ENCODE assay signal across 24 mouse cellular contexts in genomic region chr10:12862047-12862446, GRCm38 (mm10). TPM values are rescaled to one million over a fixed set of nuclear protein-coding genes. Genes with fewer than 3 reads are reported as not detected.
DNase-seq lines count a peak whose midpoint lies in the region; ATAC-seq and TF ChIP-seq lines count a peak whose summit lies in the region.
"Had no signal": no experiment of that assay in that cellular context is flagged by ENCODE, and none has a peak within 500 bp of the region (broad histone marks: within the 10 kb centered on the region; RNA-seq: fewer than 3 reads in every experiment).

No protein-coding gene starts in this region.

- H3K36me3 ChIP-seq in heart, embryonic 13.5 days = peaks cover 24% of the 10 kb centered on the region
- H3K36me3 ChIP-seq in midbrain, embryonic 11.5 days (ENCODE audit: control insufficient read depth, insufficient read depth, low read length) = no peaks in the 10 kb centered on the region
- H3K36me3 ChIP-seq in midbrain, embryonic 14.5 days (ENCODE audit: control insufficient read depth, insufficient read depth, low read length) = no peaks in the 10 kb centered on the region
- H3K36me3 ChIP-seq in intestine, embryonic 16.5 days (ENCODE audit: control insufficient read depth, insufficient read depth, low read length) = no peaks in the 10 kb centered on the region
- peaks cover 12% of the 10 kb centered on the region for H3K36me3 ChIP-seq in small intestine, adult 2 months (ENCODE audit: control insufficient read depth, insufficient read depth, low read length)
- H3K36me3 ChIP-seq: forebrain, embryonic 15.5 days had no signal

- H3K4me2 ChIP-seq in heart, embryonic 13.5 days = no peak overlapping the region
- H3K4me2 ChIP-seq in midbrain, embryonic 11.5 days = no peak overlapping the region
- H3K4me2 ChIP-seq in midbrain, embryonic 14.5 days (ENCODE audit: low read length) = no peak overlapping the region
- H3K4me2 ChIP-seq in intestine, embryonic 16.5 days (ENCODE audit: low read depth, low read length) = no peak overlapping the region
- H3K4me2 ChIP-seq: embryonic facial prominence, embryonic 13.5 days; embryonic facial prominence, embryonic 15.5 days; forebrain, embryonic 12.5 days; forebrain, embryonic 15.5 days had no signal

- ATAC-seq in heart, embryonic 13.5 days (ENCODE audit: extremely low read depth, insufficient number of reproducible peaks, low FRiP score, low TSS enrichment) = no peak
- no peak for ATAC-seq in midbrain, embryonic 11.5 days (ENCODE audit: low FRiP score)
- ATAC-seq in midbrain, embryonic 14.5 days (ENCODE audit: low FRiP score, low TSS enrichment) = no peak
- peak; percentile 76 for ATAC-seq in intestine, embryonic 16.5 days
- ATAC-seq: forebrain, embryonic 15.5 days; forebrain, postnatal 0 days had no signal

- peaks cover 71% of the 10 kb centered on the region for H3K4me1 ChIP-seq in heart, embryonic 13.5 days
- H3K4me1 ChIP-seq in midbrain, embryonic 11.5 days (ENCODE audit: control insufficient read depth, insufficient read depth, low read length) = peaks cover under 1% of the 10 kb centered on the region; the same call in 1 of the 2 replicates
- H3K4me1 ChIP-seq in midbrain, embryonic 14.5 days (ENCODE audit: control insufficient read depth, insufficient read depth, low read length) = no peaks in the 10 kb centered on the region
- H3K4me1 ChIP-seq in intestine, embryonic 16.5 days (ENCODE audit: control insufficient read depth, insufficient read depth, low read length) = peaks cover 3% of the 10 kb centered on the region
- H3K4me1 ChIP-seq in small intestine, adult 2 months (ENCODE audit: control insufficient read depth, insufficient read depth, insufficient read length, low read length) = peaks cover 14% of the 10 kb centered on the region; the same call in 1 of the 2 replicates

- no peak for DNase-seq in heart, adult 18-20 months
- DNase-seq in midbrain, embryonic 11.5 days (ENCODE audit: low spot score, missing footprints) = peak; percentile 19
- DNase-seq in midbrain, embryonic 14.5 days = no peak
- DNase-seq in testis, postnatal 14 days (ENCODE audit: low spot score) = no peak
- DNase-seq in gastrocnemius, adult 18-20 months (ENCODE audit: low spot score) = no peak
- DNase-seq: adrenal gland, postnatal 10 days; adrenal gland, postnatal 25 days; cerebellum, adult 11 months; cerebellum, adult 18-20 months; cerebellum, adult 8-10 months; cerebellum, adult 9-11 months; cerebellum, postnatal 14 days; cerebellum, postnatal 36 days; embryo, embryonic 11 days; forebrain, postnatal 0 days had no signal

- WGBS in heart, embryonic 13.5 days = 46% methylated on average over 8 of the region's 8 CpGs
- 90% methylated on average over 8 of the region's 8 CpGs for WGBS in midbrain, embryonic 11.5 days
- 90% methylated on average over 8 of the region's 8 CpGs for WGBS in midbrain, embryonic 14.5 days
- WGBS in intestine, embryonic 16.5 days = 69% methylated on average over 8 of the region's 8 CpGs
- 46% methylated on average over 8 of the region's 8 CpGs for WGBS in small intestine, adult 2 months

- no peak for TF ChIP-seq POLR2A in small intestine, adult 2 months (IDR thresholded peaks at IDR 0.05; ENCODE audit: low read depth, low read length)

- peak overlapping the region; percentile 34; the same call in 1 of the 2 replicates for H3K27ac ChIP-seq in heart, embryonic 13.5 days (replicated peaks)
- H3K27ac ChIP-seq in midbrain, embryonic 11.5 days (ENCODE audit: low read depth, low read length) = no peak overlapping the region
- H3K27ac ChIP-seq in midbrain, embryonic 14.5 days (replicated peaks; ENCODE audit: low read depth, low read length) = no peak overlapping the region
- H3K27ac ChIP-seq in intestine, embryonic 16.5 days (ENCODE audit: low read length) = no peak overlapping the region
- peak overlapping the region; percentile 57 for H3K27ac ChIP-seq in small intestine, adult 2 months (ENCODE audit: insufficient read depth, low read depth, low read length)
- H3K27ac ChIP-seq: embryonic facial prominence, embryonic 13.5 days; embryonic facial prominence, embryonic 15.5 days; forebrain, embryonic 10.5 days; forebrain, embryonic 12.5 days; forebrain, embryonic 15.5 days had no signal

- H3K9ac ChIP-seq in heart, embryonic 13.5 days = peak overlapping the region; percentile 11; the same call in 1 of the 2 replicates
- H3K9ac ChIP-seq in midbrain, embryonic 11.5 days (ENCODE audit: low read length) = no peak overlapping the region
- no peak overlapping the region for H3K9ac ChIP-seq in midbrain, embryonic 14.5 days (replicated peaks; ENCODE audit: low read length)
- no peak overlapping the region for H3K9ac ChIP-seq in intestine, embryonic 16.5 days (ENCODE audit: low read depth, low read length)
- H3K9ac ChIP-seq: embryonic facial prominence, embryonic 13.5 days; embryonic facial prominence, embryonic 15.5 days; forebrain, embryonic 12.5 days; forebrain, embryonic 15.5 days; forebrain, postnatal 0 days had no signal

- H3K9me3 ChIP-seq in heart, embryonic 13.5 days = no peaks in the 10 kb centered on the region
- H3K9me3 ChIP-seq in midbrain, embryonic 11.5 days (ENCODE audit: control insufficient read depth, low read length) = no peaks in the 10 kb centered on the region
- H3K9me3 ChIP-seq in midbrain, embryonic 14.5 days (ENCODE audit: control insufficient read depth, low read length) = no peaks in the 10 kb centered on the region
- no peaks in the 10 kb centered on the region for H3K9me3 ChIP-seq in intestine, embryonic 16.5 days (ENCODE audit: control insufficient read depth, low read length)
- H3K9me3 ChIP-seq: embryonic facial prominence, embryonic 13.5 days; embryonic facial prominence, embryonic 15.5 days; forebrain, embryonic 10.5 days; forebrain, embryonic 12.5 days; forebrain, embryonic 15.5 days had no signal

- no peak overlapping the region for H3K4me3 ChIP-seq in heart, embryonic 13.5 days
- no peak overlapping the region for H3K4me3 ChIP-seq in midbrain, embryonic 11.5 days (ENCODE audit: low read depth, low read length)
- no peak overlapping the region for H3K4me3 ChIP-seq in midbrain, embryonic 14.5 days (replicated peaks; ENCODE audit: low read depth, low read length)
- no peak overlapping the region for H3K4me3 ChIP-seq in intestine, embryonic 16.5 days (ENCODE audit: low read length)
- no peak overlapping the region for H3K4me3 ChIP-seq in small intestine, adult 2 months (ENCODE audit: low read depth, low read length)
- H3K4me3 ChIP-seq: embryonic facial prominence, embryonic 13.5 days; embryonic facial prominence, embryonic 15.5 days; erythroblast, embryonic 14.5 days; forebrain, embryonic 10.5 days; forebrain, embryonic 12.5 days; forebrain, embryonic 15.5 days had no signal

- no peaks in the 10 kb centered on the region for H3K27me3 ChIP-seq in heart, embryonic 13.5 days (replicated peaks)
- no peaks in the 10 kb centered on the region for H3K27me3 ChIP-seq in midbrain, embryonic 11.5 days (ENCODE audit: control insufficient read depth, insufficient read depth, low read length)
- no peaks in the 10 kb centered on the region for H3K27me3 ChIP-seq in midbrain, embryonic 14.5 days (ENCODE audit: control insufficient read depth, insufficient read depth, low read length)
- H3K27me3 ChIP-seq in intestine, embryonic 16.5 days (replicated peaks; ENCODE audit: control insufficient read depth, insufficient read depth, low read length) = no peaks in the 10 kb centered on the region
- H3K27me3 ChIP-seq in small intestine, adult 2 months (ENCODE audit: control insufficient read depth, insufficient read depth, low read length) = no peaks in the 10 kb centered on the region
- H3K27me3 ChIP-seq: embryonic facial prominence, embryonic 13.5 days; embryonic facial prominence, embryonic 15.5 days; forebrain, embryonic 15.5 days had no signal

- no peak for TF ChIP-seq CTCF in small intestine, adult 2 months (IDR thresholded peaks at IDR 0.05; ENCODE audit: extremely low read depth, insufficient read length, insufficient replicate concordance, low read depth, low read length)

RNA-seq across cellular contexts. Expression of gene Utrn, which starts 7.1 kb away (rescaled TPM):
- polyA plus RNA-seq in heart, embryonic 13.5 days (2015; fragmentation: Nextera tagmentation; extraction: Ambion mirVana) = 55.0 and 55.8 TPM in 2 replicates
- 10 to 100 TPM; 66.8 to 67.5 TPM for total RNA-seq in heart, adult 18-20 months (2021)
- polyA plus RNA-seq in midbrain, embryonic 11.5 days (2014; fragmentation: Nextera tagmentation; extraction: Ambion mirVana) = 29.1 and 31.4 TPM in 2 replicates
- 10.6 and 19.1 TPM in 2 replicates for polyA plus RNA-seq in midbrain, embryonic 14.5 days (2014; fragmentation: Nextera tagmentation; extraction: Ambion mirVana)
- 31.2 and 37.4 TPM in 2 replicates for polyA plus RNA-seq in intestine, embryonic 16.5 days (2015; fragmentation: Nextera tagmentation; extraction: Ambion mirVana)
- polyA plus RNA-seq in small intestine, adult 2 months (2012; rRNA removed) = 6.9 and 20.5 TPM in 2 replicates
- 10 to 100 TPM; 17.6 to 20.4 TPM for total RNA-seq in gastrocnemius, adult 18-20 months (2021)

Comparison
In these comparisons a context has a peak if more than half of its experiments do, and no peak if none do; other contexts are left out.
1. H3K27ac ChIP-seq: peak in heart, embryonic 13.5 days (single experiment) and small intestine, adult 2 months (single experiment); none in midbrain, embryonic 11.5 days (single experiment), midbrain, embryonic 14.5 days (single experiment) and intestine, embryonic 16.5 days (single experiment).